Mouse (Mus musculus) testis, adult 2 months (tissue): ENCODE results near the gene Sdk2.
A peak's percentile ranks its signal among the peaks of the same experiment; 100 is the strongest.

Experiments used
- CTCF ChIP-seq: fragments of 200-500 bp; IDR thresholded peaks from 2 replicates; pipeline ENCODE4 v1.5.1; 2012; ENCODE audit warnings: low read depth, mild to moderate bottlenecking, inconsistent platforms, low read length, moderate library complexity; ENCODE audit not compliant: control insufficient read depth, insufficient read depth, insufficient replicate concordance
- POLR2A ChIP-seq: fragments of 200-500 bp; IDR thresholded peaks from 2 replicates; pipeline ENCODE4 v1.6.1; 2012; ENCODE audit warnings: low read depth, mild to moderate bottlenecking, inconsistent platforms, low read length, moderate library complexity; ENCODE audit not compliant: control insufficient read depth

DNA sequence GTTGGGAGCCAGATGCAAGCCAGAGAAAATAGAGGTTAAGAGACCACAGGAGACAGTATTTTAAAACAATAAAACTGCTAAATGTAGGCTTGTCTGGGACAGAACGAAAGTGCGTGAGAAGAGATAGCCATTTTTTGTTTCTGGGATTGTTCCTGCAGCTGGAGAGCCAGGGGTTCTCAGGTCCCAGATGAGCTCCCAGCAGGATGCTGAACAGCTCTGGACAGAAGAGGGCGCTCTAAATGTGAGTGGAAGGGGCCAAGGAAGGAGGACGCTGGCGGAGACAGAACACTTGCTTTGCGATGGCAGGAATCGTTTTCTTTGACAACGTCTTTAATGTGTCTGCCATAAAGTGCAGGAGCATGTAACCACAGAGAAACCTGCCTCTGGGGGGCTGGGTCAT, 5.2 kb upstream of the Sdk2 start:
- TF ChIP-seq CTCF (peak; percentile 63; the same call in 1 of the 2 replicates), POLR2A (no peak)
